In the genomic region with DNA sequence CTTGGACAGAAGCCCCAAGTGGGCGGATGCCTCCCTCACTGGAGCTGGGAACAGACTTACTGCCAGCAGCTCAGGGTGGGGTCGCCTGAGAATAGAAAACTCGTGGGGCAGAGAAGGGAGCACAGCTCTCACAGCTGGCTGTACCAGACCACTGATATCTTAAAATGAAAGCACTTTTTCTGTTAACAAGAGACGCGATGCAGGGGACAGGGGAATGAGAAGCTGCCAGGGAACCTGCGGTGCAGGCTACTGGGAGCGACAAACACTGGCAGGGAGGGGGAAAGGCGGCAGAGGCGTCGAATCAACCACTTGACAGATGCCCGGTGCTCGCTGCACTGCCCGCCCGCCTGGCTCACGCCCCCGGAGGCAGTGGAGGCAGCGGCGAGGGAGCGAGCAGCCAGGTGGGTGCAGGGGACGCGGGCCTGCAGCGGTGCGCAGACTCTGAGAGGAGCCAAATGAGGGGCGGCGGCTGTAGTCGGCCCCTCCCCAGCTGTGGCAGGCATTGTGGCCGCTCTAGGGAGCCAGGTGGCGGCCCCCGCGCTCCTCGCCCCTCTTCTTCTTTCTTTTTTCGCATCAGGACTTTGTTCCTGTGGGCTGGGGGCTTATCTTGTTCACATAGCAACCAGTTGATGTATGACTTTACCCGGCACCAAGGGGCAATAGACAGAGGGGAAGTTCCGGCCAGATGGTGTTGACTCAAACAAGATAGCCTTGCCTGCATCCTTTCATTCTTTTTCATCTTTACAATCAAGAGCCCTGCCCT, we compare ENCODE assay signal across 8 mouse cellular contexts. TPM values are rescaled to one million over a fixed set of nuclear protein-coding genes. Genes with fewer than 3 reads are reported as not detected.
DNase-seq lines count a peak whose midpoint lies in the region; ATAC-seq lines count a peak whose summit lies in the region.

No protein-coding gene starts in this region.

- H3K9ac ChIP-seq in heart, embryonic 13.5 days = peak overlapping the region; percentile 73
- peak overlapping the region; percentile 45 for H3K9ac ChIP-seq in kidney, embryonic 15.5 days
- H3K9ac ChIP-seq in liver, embryonic 13.5 days = peak overlapping the region; percentile 45; the same call in 1 of the 2 replicates

- peak; percentile 59 to 72 for DNase-seq in adrenal gland, adult (ENCODE audit: inconsistent age in 2 of 2, low spot score in 1 of 2)
- DNase-seq in adrenal gland, adult 8-10 months = no peak
- peak; percentile 49 for DNase-seq in embryonic facial prominence, embryonic 10.5 days (ENCODE audit: low spot score)
- DNase-seq in liver, embryonic 13.5 days = no peak
- DNase-seq in neural tube, embryonic 10.5 days (ENCODE audit: extremely low spot score, low spot score) = peak; percentile 61
- DNase-seq in thymus, postnatal 36 days = peak; percentile 15 to 35

- peaks cover 10% of the 10 kb centered on the region for H3K4me1 ChIP-seq in embryonic facial prominence, embryonic 10.5 days
- H3K4me1 ChIP-seq in heart, embryonic 13.5 days = peaks cover 8% of the 10 kb centered on the region
- peaks cover 10% of the 10 kb centered on the region for H3K4me1 ChIP-seq in kidney, embryonic 15.5 days
- H3K4me1 ChIP-seq in liver, embryonic 13.5 days (replicated peaks) = peaks cover 8% of the 10 kb centered on the region

- H3K4me2 ChIP-seq in heart, embryonic 13.5 days = peak overlapping the region; percentile 95
- H3K4me2 ChIP-seq in kidney, embryonic 15.5 days = peak overlapping the region; percentile 96
- peak overlapping the region; percentile 73 for H3K4me2 ChIP-seq in liver, embryonic 13.5 days

- H3K27me3 ChIP-seq in embryonic facial prominence, embryonic 10.5 days (replicated peaks; ENCODE audit: low read depth, poor library complexity, severe bottlenecking) = peaks cover 7% of the 10 kb centered on the region; the same call in 1 of the 2 replicates
- no peaks in the 10 kb centered on the region for H3K27me3 ChIP-seq in heart, embryonic 13.5 days (replicated peaks)
- no peaks in the 10 kb centered on the region for H3K27me3 ChIP-seq in kidney, embryonic 15.5 days
- no peaks in the 10 kb centered on the region for H3K27me3 ChIP-seq in liver, embryonic 13.5 days

- no peaks in the 10 kb centered on the region for H3K9me3 ChIP-seq in embryonic facial prominence, embryonic 10.5 days
- no peaks in the 10 kb centered on the region for H3K9me3 ChIP-seq in heart, embryonic 13.5 days
- no peaks in the 10 kb centered on the region for H3K9me3 ChIP-seq in kidney, embryonic 15.5 days (replicated peaks)
- no peaks in the 10 kb centered on the region for H3K9me3 ChIP-seq in liver, embryonic 13.5 days (replicated peaks)

- H3K27ac ChIP-seq in embryonic facial prominence, embryonic 10.5 days (replicated peaks) = peak overlapping the region; percentile 40; the same call in 1 of the 2 replicates
- no peak overlapping the region for H3K27ac ChIP-seq in heart, embryonic 13.5 days (replicated peaks)
- peak overlapping the region; percentile 32; the same call in 1 of the 2 replicates for H3K27ac ChIP-seq in kidney, embryonic 15.5 days
- 0 out of 2 replicates have a peak overlapping the region, but pooled peaks have one; percentile 14 for H3K27ac ChIP-seq in liver, embryonic 13.5 days

- no peak; the same call in 1 of the 2 replicates for ATAC-seq in heart, embryonic 13.5 days (ENCODE audit: extremely low read depth, insufficient number of reproducible peaks, low FRiP score, low TSS enrichment)
- peak; percentile 92 for ATAC-seq in kidney, embryonic 15.5 days (replicated peaks; ENCODE audit: low FRiP score)
- peak; percentile 47; the same call in 1 of the 2 replicates for ATAC-seq in liver, embryonic 13.5 days (ENCODE audit: low read depth)

- 3% methylated on average over 34 of the region's 34 CpGs for WGBS in embryonic facial prominence, embryonic 10.5 days
- WGBS in heart, embryonic 13.5 days = 2% methylated on average over 34 of the region's 34 CpGs
- 2% methylated on average over 34 of the region's 34 CpGs for WGBS in kidney, embryonic 15.5 days
- under 1% methylated on average over 29 of the region's 34 CpGs for WGBS in liver, embryonic 13.5 days (ENCODE audit: insufficient replicate concordance)

- peak overlapping the region; percentile 60 for H3K4me3 ChIP-seq in embryonic facial prominence, embryonic 10.5 days
- peak overlapping the region; percentile 53 for H3K4me3 ChIP-seq in heart, embryonic 13.5 days
- peak overlapping the region; percentile 48 for H3K4me3 ChIP-seq in kidney, embryonic 15.5 days (replicated peaks)
- H3K4me3 ChIP-seq in liver, embryonic 13.5 days (replicated peaks) = peak overlapping the region; percentile 53

- H3K36me3 ChIP-seq in embryonic facial prominence, embryonic 10.5 days (replicated peaks) = no peaks in the 10 kb centered on the region
- H3K36me3 ChIP-seq in heart, embryonic 13.5 days = no peaks in the 10 kb centered on the region
- no peaks in the 10 kb centered on the region for H3K36me3 ChIP-seq in kidney, embryonic 15.5 days
- no peaks in the 10 kb centered on the region for H3K36me3 ChIP-seq in liver, embryonic 13.5 days

RNA-seq across cellular contexts. Expression of a gene that starts 9.8 kb away (rescaled TPM):
- total RNA-seq in adrenal gland, adult 8-10 months (2022) = 10 to 100 TPM; 44.9 to 58.9 (median 54.5) TPM
- not detected in 2 replicates for polyA plus RNA-seq in embryonic facial prominence, embryonic 10.5 days (2016; fragmentation: Nextera tagmentation; extraction: Ambion mirVana)
- polyA plus RNA-seq in heart, embryonic 13.5 days (2015; fragmentation: Nextera tagmentation; extraction: Ambion mirVana) = 1.2 and 2.0 TPM in 2 replicates
- 5.6 and 6.2 TPM in 2 replicates for polyA plus RNA-seq in kidney, embryonic 15.5 days (2015; fragmentation: Nextera tagmentation; extraction: Ambion mirVana)
- polyA plus RNA-seq in liver, embryonic 13.5 days (2015; fragmentation: Nextera tagmentation; extraction: Ambion mirVana) = 0.71 and 0.82 TPM in 2 replicates

RNA-seq across cellular contexts. Expression of a gene that starts 56.5 kb away (rescaled TPM):
- total RNA-seq in adrenal gland, adult 8-10 months (2022) = not detected
- not detected in 2 replicates for polyA plus RNA-seq in embryonic facial prominence, embryonic 10.5 days (2016; fragmentation: Nextera tagmentation; extraction: Ambion mirVana)
- not detected in 2 replicates for polyA plus RNA-seq in heart, embryonic 13.5 days (2015; fragmentation: Nextera tagmentation; extraction: Ambion mirVana)
- 0.26 TPM in 1 of 2 replicates, not detected in the other for polyA plus RNA-seq in kidney, embryonic 15.5 days (2015; fragmentation: Nextera tagmentation; extraction: Ambion mirVana)
- not detected in 2 replicates for polyA plus RNA-seq in liver, embryonic 13.5 days (2015; fragmentation: Nextera tagmentation; extraction: Ambion mirVana)

Comparison
In these comparisons a context has a peak if more than half of its experiments do, and no peak if none do; other contexts are left out.
1. DNase-seq: peak in adrenal gland, adult (2 of 2), embryonic facial prominence, embryonic 10.5 days (single experiment), neural tube, embryonic 10.5 days (single experiment) and thymus, postnatal 36 days (2 of 2); none in adrenal gland, adult 8-10 months (single experiment) and liver, embryonic 13.5 days (single experiment).
2. Peak in every context shown above with its lines, with median percentiles within 50 percentile points of each other: H3K4me3 ChIP-seq, H3K4me2 ChIP-seq and H3K9ac ChIP-seq.